Mouse (Mus musculus) heart, postnatal 0 days (tissue): ENCODE measurements around the gene Cyld. TPM values are rescaled to one million over a fixed set of nuclear protein-coding genes. Genes with fewer than 3 reads are reported as not detected.

Experiments
- ATAC-seq: fragments of 200-750 bp; cut with Nextera tagmentation; 2 replicates; pipeline ENCODE4 v1.8.0; 2017; ENCODE audit warnings: low read depth, moderate number of reproducible peaks, moderate library complexity; ENCODE audit not compliant: insufficient read depth
- DNase-seq: peaks from one replicate; pipeline ENCODE4 v3.0.0-alpha.2; 2016; ENCODE audit warnings: low spot score
- H3K27ac ChIP-seq: fragments of 300-500 bp; sonication (generic); 2 replicates; pipeline ENCODE4 v1.5.1; 2014; ENCODE audit warnings: low read depth, mild to moderate bottlenecking
- H3K27me3 ChIP-seq: fragments of 300-500 bp; sonication (generic); 2 replicates; pipeline ENCODE4 v1.6.1; 2014; ENCODE audit warnings: low read length, mixed read lengths; ENCODE audit not compliant: control insufficient read depth, insufficient read depth
- H3K36me3 ChIP-seq: fragments of 300-500 bp; sonication (generic); replicated peaks from 2 replicates; pipeline ENCODE4 v1.6.1; 2014; ENCODE audit warnings: low read length, mixed read lengths; ENCODE audit not compliant: control insufficient read depth, insufficient read depth
- H3K4me1 ChIP-seq: fragments of 300-500 bp; sonication (generic); 2 replicates; pipeline ENCODE4 v1.6.1; 2014; ENCODE audit warnings: antibody characterized with exemption; ENCODE audit not compliant: control insufficient read depth, insufficient read depth
- H3K4me2 ChIP-seq: fragments of 300-500 bp; sonication (generic); 2 replicates; pipeline ENCODE4 v1.6.1; 2014; ENCODE audit warnings: low read depth, mild to moderate bottlenecking, low read length, moderate library complexity
- H3K4me3 ChIP-seq: fragments of 300-500 bp; sonication (generic); 2 replicates; pipeline ENCODE4 v1.5.1; 2014; ENCODE audit warnings: low read depth, low read length
- H3K9ac ChIP-seq: fragments of 300-500 bp; sonication (generic); replicated peaks from 2 replicates; pipeline ENCODE4 v1.6.1; 2014; ENCODE audit warnings: low read depth, low read length, mixed read lengths
- H3K9me3 ChIP-seq: fragments of 300-500 bp; sonication (generic); replicated peaks from 2 replicates; pipeline ENCODE4 v1.6.1; 2016; ENCODE audit warnings: low read length; ENCODE audit not compliant: control insufficient read depth
- CTCF ChIP-seq: IDR thresholded peaks from 2 replicates; pipeline ENCODE4 v1.5.1; 2016; ENCODE audit warnings: antibody characterized with exemption, control low read depth, low read depth
- EP300 ChIP-seq: IDR thresholded peaks from 2 replicates; pipeline ENCODE4 v1.6.1; 2016; ENCODE audit warnings: antibody characterized with exemption, low read depth
- WGBS: fragments of 180-500 bp; shearing (Covaris S2); extraction: QIAGEN DNeasy Blood & Tissue Kit; methylation state at CpG from one replicate; pipeline ENCODE4 v1.1.7; 2014; 5-methylcytosine and 5-hydroxymethylcytosine counted together
- polyA plus RNA-seq: library from polyadenylated mRNA; unstranded; fragments of >200 nt; fragmentation: Nextera tagmentation; extraction: Ambion mirVana; gene quantifications from 2 replicates; pipeline ENCODE4 v1.2.1, GENCODE M21; 2015
- total RNA-seq: library from RNA; depleted of rRNA; stranded (reverse); fragments of >200 nt; gene quantifications from 2 replicates; pipeline ENCODE4 v1.2.3, GENCODE M21; 2014; ENCODE audit warnings: low replicate concordance

Gene Cyld
- total and polyA plus RNA-seq, 2 experiments from 2014 or later, result 8.2 to 13.4 TPM

GRCm38 (mm10) chr8:88691342-88691948, 5.4 kb upstream of the Cyld start:
- H3K9me3 ChIP-seq, result no peaks in the 10 kb centered on the region
- no peak for TF ChIP-seq CTCF
- no peak for TF ChIP-seq EP300
- WGBS, result 46% methylated on average over 4 of the region's 4 CpGs
- H3K27ac ChIP-seq, result no peak overlapping the region; the same call in 1 of the 2 replicates
- no peaks in the 10 kb centered on the region for H3K4me1 ChIP-seq
- H3K9ac ChIP-seq, result no peak overlapping the region
- H3K4me3 ChIP-seq, result no peak overlapping the region
- H3K36me3 ChIP-seq, result no peaks in the 10 kb centered on the region
- no peak for DNase-seq
- no peaks in the 10 kb centered on the region for H3K27me3 ChIP-seq
- ATAC-seq, result no peak
- H3K4me2 ChIP-seq, result no peak overlapping the region

- Histone ChIP-seq H3K27ac (no peak overlapping the region; the same call in 1 of the 2 replicates), H3K4me3 (no peak overlapping the region), H3K9ac (no peak overlapping the region), H3K4me1 (no peaks in the 10 kb centered on the region), H3K27me3 (no peaks in the 10 kb centered on the region), H3K4me2 (no peak overlapping the region), H3K9me3 (no peaks in the 10 kb centered on the region), H3K36me3 (no peaks in the 10 kb centered on the region)
- no peak for TF ChIP-seq EP300
- no peak for TF ChIP-seq CTCF
- ATAC-seq (no peak), DNase-seq (no peak)
- 26% methylated on average over 7 of the region's 7 CpGs for WGBS
Measured at GRCm38 (mm10) chr8:88691961-88692360, 4.9 kb upstream of the Cyld start.

DNA sequence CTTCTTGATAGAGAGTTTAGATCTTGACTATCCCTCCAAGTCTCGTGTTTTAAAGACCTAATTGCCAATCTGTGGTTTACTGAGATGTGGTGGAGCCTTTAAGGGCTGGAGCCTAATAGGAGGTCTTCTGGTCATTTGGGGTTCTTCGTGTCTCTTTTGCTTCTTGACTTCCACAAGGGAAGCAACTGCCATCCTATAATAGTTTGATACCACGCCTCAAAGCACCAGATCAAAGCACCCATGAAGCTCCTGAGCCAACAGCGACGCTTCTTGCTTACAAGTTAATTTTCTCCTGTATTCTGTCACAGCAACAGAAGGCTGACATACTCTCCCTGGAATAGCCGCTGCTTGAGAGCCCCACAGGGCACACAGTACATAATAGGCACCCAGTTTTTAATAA, 4.0 kb upstream of the Cyld start:
- Histone ChIP-seq H3K4me3 (no peak overlapping the region), H3K9ac (no peak overlapping the region), H3K4me1 (peaks cover 3% of the 10 kb centered on the region; the same call in 1 of the 2 replicates), H3K27me3 (no peaks in the 10 kb centered on the region), H3K36me3 (no peaks in the 10 kb centered on the region), H3K4me2 (no peak overlapping the region), H3K27ac (no peak overlapping the region), H3K9me3 (no peaks in the 10 kb centered on the region)
- WGBS, result 80% methylated on average over 6 of the region's 6 CpGs
- ATAC-seq, result no peak
- no peak for DNase-seq
- TF ChIP-seq CTCF (no peak), EP300 (no peak)

DNA sequence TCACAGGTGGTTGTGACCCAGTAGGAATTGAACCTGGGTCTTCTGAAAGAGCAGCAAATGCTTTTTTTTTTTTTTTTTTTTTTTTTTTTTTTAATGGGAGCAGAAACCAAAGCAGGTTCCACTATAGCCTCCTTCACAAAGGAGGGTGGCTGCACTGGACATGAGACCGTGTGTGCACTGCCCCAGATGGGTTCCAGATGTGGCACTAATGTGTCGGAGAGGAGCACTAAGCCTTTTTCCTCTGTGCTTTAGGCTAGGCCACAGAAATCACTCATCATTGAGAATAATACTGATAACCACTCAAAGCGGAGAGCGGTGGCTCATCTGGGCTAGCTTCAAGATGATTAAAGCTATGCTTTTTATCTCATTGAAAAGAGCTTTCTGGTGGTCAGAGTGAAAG, 3.5 kb upstream of the Cyld start:
- TF ChIP-seq EP300 (no peak), CTCF (no peak)
- no peaks in the 10 kb centered on the region for H3K27me3 ChIP-seq
- no peak overlapping the region for H3K9ac ChIP-seq
- no peak overlapping the region for H3K27ac ChIP-seq
- H3K9me3 ChIP-seq, result no peaks in the 10 kb centered on the region
- ATAC-seq, result no peak
- H3K4me2 ChIP-seq, result no peak overlapping the region
- no peaks in the 10 kb centered on the region for H3K36me3 ChIP-seq
- no peak for DNase-seq
- H3K4me3 ChIP-seq, result no peak overlapping the region
- H3K4me1 ChIP-seq, result peaks cover 6% of the 10 kb centered on the region; the same call in 1 of the 2 replicates
- 73% methylated on average over 4 of the region's 4 CpGs for WGBS

DNA sequence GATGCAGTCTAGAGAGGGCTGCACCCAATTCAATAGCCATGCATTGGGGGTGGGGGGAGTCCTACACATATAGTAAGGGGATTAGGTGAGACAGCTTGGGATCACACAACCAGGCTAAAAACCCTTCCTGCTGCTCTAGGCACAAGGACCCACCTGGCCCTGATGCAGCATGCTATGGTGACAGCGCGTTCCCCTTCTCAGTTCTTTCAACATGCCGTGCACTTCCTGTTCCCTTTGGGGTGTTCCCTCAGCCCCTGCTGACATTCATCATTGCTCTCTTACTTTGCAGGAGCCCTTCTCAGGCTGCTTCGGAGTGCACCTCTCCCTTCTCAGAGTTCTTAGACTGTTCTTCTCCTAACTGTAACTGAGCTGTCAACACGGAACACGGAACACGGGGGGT, 2.5 kb upstream of the Cyld start:
- 53% methylated on average over 7 of the region's 7 CpGs for WGBS
- H3K4me2 ChIP-seq, result no peak overlapping the region
- peaks cover 6% of the 10 kb centered on the region; the same call in 1 of the 2 replicates for H3K4me1 ChIP-seq
- no peaks in the 10 kb centered on the region for H3K9me3 ChIP-seq
- H3K36me3 ChIP-seq, result no peaks in the 10 kb centered on the region
- ATAC-seq (no peak), DNase-seq (no peak)
- no peak overlapping the region for H3K27ac ChIP-seq
- no peak for TF ChIP-seq EP300
- TF ChIP-seq CTCF, result no peak
- H3K9ac ChIP-seq, result no peak overlapping the region
- H3K4me3 ChIP-seq, result no peak overlapping the region
- H3K27me3 ChIP-seq, result no peaks in the 10 kb centered on the region

GRCm38 (mm10) chr8:88696228-88696627, 600 bp upstream of the Cyld start:
- H3K4me2 ChIP-seq, result peak overlapping the region; percentile 58
- no peaks in the 10 kb centered on the region for H3K36me3 ChIP-seq
- H3K27me3 ChIP-seq, result no peaks in the 10 kb centered on the region
- DNase-seq, result no peak
- H3K9ac ChIP-seq, result no peak overlapping the region
- no peak overlapping the region for H3K27ac ChIP-seq
- peak overlapping the region; percentile 83 for H3K4me3 ChIP-seq
- H3K9me3 ChIP-seq, result no peaks in the 10 kb centered on the region
- WGBS, result 15% methylated on average over 7 of the region's 7 CpGs
- no peak for ATAC-seq
- TF ChIP-seq EP300 (no peak), CTCF (no peak)
- H3K4me1 ChIP-seq, result peaks cover 6% of the 10 kb centered on the region; the same call in 1 of the 2 replicates
